Mouse (Mus musculus) liver, embryonic 12.5 days (tissue): ENCODE data around the gene Prlh. TPM values are rescaled to one million over a fixed set of nuclear protein-coding genes. Genes with fewer than 3 reads are reported as not detected.

Experiments
- ATAC-seq: fragments of 200-750 bp; cut with Nextera tagmentation; 2 replicates; pipeline ENCODE4 v1.8.0; 2017; ENCODE audit warnings: moderate number of reproducible peaks, mild to moderate bottlenecking, moderate library complexity
- H3K27ac ChIP-seq: fragments of 300-500 bp; sonication (generic); 2 replicates; pipeline ENCODE4 v1.5.1; 2016; ENCODE audit warnings: mild to moderate bottlenecking
- H3K27me3 ChIP-seq: fragments of 300-500 bp; sonication (generic); replicated peaks from 2 replicates; pipeline ENCODE4 v1.6.1; 2016; ENCODE audit warnings: mild to moderate bottlenecking, moderate library complexity
- H3K36me3 ChIP-seq: fragments of 300-500 bp; sonication (generic); 2 replicates; pipeline ENCODE4 v1.6.1; 2016; ENCODE audit warnings: mild to moderate bottlenecking, moderate library complexity
- H3K4me1 ChIP-seq: fragments of 300-500 bp; sonication (generic); 2 replicates; pipeline ENCODE4 v1.6.1; 2016
- H3K4me2 ChIP-seq: fragments of 300-500 bp; sonication (generic); 2 replicates; pipeline ENCODE4 v1.6.1; 2016; ENCODE audit warnings: mild to moderate bottlenecking, moderate library complexity
- H3K4me3 ChIP-seq: fragments of 300-500 bp; sonication (generic); 2 replicates; pipeline ENCODE4 v1.5.1; 2016; ENCODE audit warnings: mild to moderate bottlenecking, moderate library complexity
- H3K9ac ChIP-seq: fragments of 300-500 bp; sonication (generic); 2 replicates; pipeline ENCODE4 v1.6.1; 2016; ENCODE audit warnings: mild to moderate bottlenecking, moderate library complexity
- H3K9me3 ChIP-seq: fragments of 300-500 bp; sonication (generic); replicated peaks from 2 replicates; pipeline ENCODE4 v1.6.1; 2016; ENCODE audit warnings: mild to moderate bottlenecking, moderate library complexity
- WGBS: fragments of 180-500 bp; shearing (Covaris S2); methylation state at CpG from one replicate; pipeline ENCODE4 v1.1.7; 2016; ENCODE audit not compliant: insufficient replicate concordance; 5-methylcytosine and 5-hydroxymethylcytosine counted together
- polyA plus RNA-seq: library from polyadenylated mRNA; unstranded; fragments of >200 nt; fragmentation: Nextera tagmentation; extraction: Ambion mirVana; gene quantifications from 2 replicates; pipeline ENCODE4 v1.2.1, GENCODE M21; 2016

Gene Prlh
- polyA plus RNA-seq, 1 experiment from 2014 or later, result not detected

- no peak overlapping the region for H3K9ac ChIP-seq
- H3K27ac ChIP-seq, result no peak overlapping the region
- WGBS, result 81% methylated on average over 4 of the region's 4 CpGs
- no peaks in the 10 kb centered on the region for H3K4me1 ChIP-seq
- H3K4me3 ChIP-seq, result no peak overlapping the region
- H3K9me3 ChIP-seq, result no peaks in the 10 kb centered on the region
- no peak for ATAC-seq
- peaks cover 23% of the 10 kb centered on the region for H3K27me3 ChIP-seq
- no peaks in the 10 kb centered on the region for H3K36me3 ChIP-seq
- no peak overlapping the region for H3K4me2 ChIP-seq
Observed at GRCm38 (mm10) chr1:90926030-90926429, 26.9 kb upstream of the Prlh start.

GRCm38 (mm10) chr1:90927308-90927707 is 25.6 kb upstream of the Prlh start:
- no peak overlapping the region for H3K27ac ChIP-seq
- no peaks in the 10 kb centered on the region for H3K9me3 ChIP-seq
- no peaks in the 10 kb centered on the region for H3K4me1 ChIP-seq
- no peak for ATAC-seq
- H3K9ac ChIP-seq, result no peak overlapping the region
- no peak overlapping the region for H3K4me2 ChIP-seq
- H3K27me3 ChIP-seq, result peaks cover 23% of the 10 kb centered on the region
- WGBS, result 39% methylated on average over 15 of the region's 15 CpGs
- H3K4me3 ChIP-seq, result no peak overlapping the region
- no peaks in the 10 kb centered on the region for H3K36me3 ChIP-seq

GRCm38 (mm10) chr1:90927929-90928574 is 24.9 kb upstream of the Prlh start:
- Histone ChIP-seq H3K27ac (no peak overlapping the region), H3K9ac (no peak overlapping the region), H3K9me3 (no peaks in the 10 kb centered on the region), H3K4me1 (no peaks in the 10 kb centered on the region), H3K27me3 (peaks cover 23% of the 10 kb centered on the region), H3K4me3 (peak overlapping the region; percentile 17), H3K36me3 (no peaks in the 10 kb centered on the region), H3K4me2 (peak overlapping the region; percentile 55)
- 3% methylated on average over 23 of the region's 23 CpGs for WGBS
- ATAC-seq, result no peak

- WGBS, result 11% methylated on average over 6 of the region's 6 CpGs
- no peak for ATAC-seq
- peaks cover 23% of the 10 kb centered on the region for H3K27me3 ChIP-seq
- H3K4me1 ChIP-seq, result no peaks in the 10 kb centered on the region
- no peaks in the 10 kb centered on the region for H3K9me3 ChIP-seq
- H3K9ac ChIP-seq, result no peak overlapping the region
- no peak overlapping the region for H3K4me3 ChIP-seq
- H3K27ac ChIP-seq, result no peak overlapping the region
- H3K4me2 ChIP-seq, result peak overlapping the region; percentile 55; the same call in 1 of the 2 replicates
- no peaks in the 10 kb centered on the region for H3K36me3 ChIP-seq
Observed at GRCm38 (mm10) chr1:90928575-90928934, 24.4 kb upstream of the Prlh start.

GRCm38 (mm10) chr1:90933001-90933400 is 19.9 kb upstream of the Prlh start:
- 50% methylated on average over 5 of the region's 5 CpGs for WGBS
- H3K27me3 ChIP-seq, result peaks cover 8% of the 10 kb centered on the region
- H3K4me3 ChIP-seq, result no peak overlapping the region
- H3K4me2 ChIP-seq, result no peak overlapping the region
- no peak overlapping the region for H3K9ac ChIP-seq
- no peak for ATAC-seq
- no peaks in the 10 kb centered on the region for H3K4me1 ChIP-seq
- H3K27ac ChIP-seq, result no peak overlapping the region
- no peaks in the 10 kb centered on the region for H3K36me3 ChIP-seq
- H3K9me3 ChIP-seq, result no peaks in the 10 kb centered on the region

- H3K27me3 ChIP-seq, result no peaks in the 10 kb centered on the region
- 65% methylated on average over 9 of the region's 9 CpGs for WGBS
- H3K27ac ChIP-seq, result no peak overlapping the region
- no peak overlapping the region for H3K4me2 ChIP-seq
- no peak overlapping the region for H3K4me3 ChIP-seq
- no peaks in the 10 kb centered on the region for H3K9me3 ChIP-seq
- no peak overlapping the region for H3K9ac ChIP-seq
- no peaks in the 10 kb centered on the region for H3K4me1 ChIP-seq
- no peaks in the 10 kb centered on the region for H3K36me3 ChIP-seq
- no peak for ATAC-seq
Observed at GRCm38 (mm10) chr1:90936990-90937389, 15.9 kb upstream of the Prlh start.

GRCm38 (mm10) chr1:90939980-90940379 is 12.9 kb upstream of the Prlh start:
- no peak for ATAC-seq
- Histone ChIP-seq H3K4me3 (no peak overlapping the region), H3K27ac (no peak overlapping the region), H3K27me3 (0 out of 2 replicates have a peak, but pooled peaks cover 11% of the 10 kb centered on the region), H3K9ac (no peak overlapping the region), H3K4me1 (0 out of 2 replicates have a peak, but pooled peaks cover 1% of the 10 kb centered on the region), H3K4me2 (no peak overlapping the region), H3K36me3 (no peaks in the 10 kb centered on the region), H3K9me3 (no peaks in the 10 kb centered on the region)
- WGBS, result 63% methylated on average over 4 of the region's 4 CpGs

- Histone ChIP-seq H3K27ac (no peak overlapping the region), H3K9ac (no peak overlapping the region), H3K36me3 (no peaks in the 10 kb centered on the region), H3K9me3 (no peaks in the 10 kb centered on the region), H3K27me3 (0 out of 2 replicates have a peak, but pooled peaks cover 11% of the 10 kb centered on the region), H3K4me2 (no peak overlapping the region), H3K4me1 (peaks cover 32% of the 10 kb centered on the region), H3K4me3 (no peak overlapping the region)
- no peak for ATAC-seq
- 53% methylated on average over 10 of the region's 10 CpGs for WGBS
Observed at GRCm38 (mm10) chr1:90945171-90945570, 7.7 kb upstream of the Prlh start.

GRCm38 (mm10) chr1:90947252-90947651 is 5.7 kb upstream of the Prlh start:
- H3K4me3 ChIP-seq, result no peak overlapping the region
- peak overlapping the region; percentile 61 for H3K27ac ChIP-seq
- peak; percentile 89 for ATAC-seq
- H3K4me2 ChIP-seq, result peak overlapping the region; percentile 43
- WGBS, result 48% methylated on average over 2 of the region's 2 CpGs
- H3K9ac ChIP-seq, result no peak overlapping the region
- no peaks in the 10 kb centered on the region for H3K9me3 ChIP-seq
- no peaks in the 10 kb centered on the region for H3K36me3 ChIP-seq
- H3K4me1 ChIP-seq, result peaks cover 35% of the 10 kb centered on the region
- 0 out of 2 replicates have a peak, but pooled peaks cover 11% of the 10 kb centered on the region for H3K27me3 ChIP-seq

GRCm38 (mm10) chr1:90949309-90949708 is 3.6 kb upstream of the Prlh start:
- H3K9ac ChIP-seq, result no peak overlapping the region
- H3K4me1 ChIP-seq, result peaks cover 35% of the 10 kb centered on the region
- 22% methylated on average over 9 of the region's 9 CpGs for WGBS
- H3K36me3 ChIP-seq, result no peaks in the 10 kb centered on the region
- H3K27me3 ChIP-seq, result 0 out of 2 replicates have a peak, but pooled peaks cover 2% of the 10 kb centered on the region
- H3K4me3 ChIP-seq, result no peak overlapping the region
- H3K4me2 ChIP-seq, result no peak overlapping the region
- no peak overlapping the region for H3K27ac ChIP-seq
- no peaks in the 10 kb centered on the region for H3K9me3 ChIP-seq
- ATAC-seq, result no peak

- H3K9ac ChIP-seq, result no peak overlapping the region
- H3K27me3 ChIP-seq, result no peaks in the 10 kb centered on the region
- no peak overlapping the region for H3K4me3 ChIP-seq
- no peaks in the 10 kb centered on the region for H3K9me3 ChIP-seq
- peak; percentile 65 for ATAC-seq
- H3K4me1 ChIP-seq, result peaks cover 24% of the 10 kb centered on the region
- no peaks in the 10 kb centered on the region for H3K36me3 ChIP-seq
- H3K27ac ChIP-seq, result no peak overlapping the region
- peak overlapping the region; percentile 29; the same call in 1 of the 2 replicates for H3K4me2 ChIP-seq
- 44% methylated on average over 7 of the region's 7 CpGs for WGBS
Observed at GRCm38 (mm10) chr1:90951670-90952069, 1.2 kb upstream of the Prlh start.

GRCm38 (mm10) chr1:90953688-90954087 is 780 bp downstream of the Prlh start:
- no peak overlapping the region for H3K27ac ChIP-seq
- no peak overlapping the region for H3K9ac ChIP-seq
- H3K9me3 ChIP-seq, result no peaks in the 10 kb centered on the region
- 68% methylated on average over 11 of the region's 11 CpGs for WGBS
- H3K4me1 ChIP-seq, result peaks cover 9% of the 10 kb centered on the region
- 0 out of 2 replicates have a peak, but pooled peaks cover 2% of the 10 kb centered on the region for H3K27me3 ChIP-seq
- H3K36me3 ChIP-seq, result no peaks in the 10 kb centered on the region
- ATAC-seq, result no peak
- H3K4me2 ChIP-seq, result no peak overlapping the region
- no peak overlapping the region for H3K4me3 ChIP-seq
